Mouse (Mus musculus) left cerebral cortex, adult 18-20 months (tissue): ENCODE measurements around the gene Ugt1a6a. TPM values are rescaled to one million over a fixed set of nuclear protein-coding genes. Genes with fewer than 3 reads are reported as not detected.
"Not testable (repeated sequence)": the region's sequence is repeated elsewhere in the genome, so short reads cannot be mapped to it uniquely, and the experiment has no call there.

Source experiments
- DNase-seq, 2 experiments: peaks; one replicate each; pipeline ENCODE4 v3.0.0; 2021 to 2022; ENCODE audit warnings: low spot score in 2 of 2, mixed read lengths in 1 of 2
- long read RNA-seq, 2 experiments: library from polyadenylated mRNA; stranded (forward); transcript quantifications; one replicate each; pipeline ENCODE4 v2.0.0; 2021
- total RNA-seq, 2 experiments: library from RNA; stranded (reverse); gene quantifications; 2 replicates each; pipeline ENCODE4 v1.2.3; 2021

Ugt1a6a gene
- total RNA-seq: 1 to 10 TPM; 1.4 to 2.1 TPM
- long read RNA-seq, experiment 1, partial matches to known transcripts: 0 of 2 reads
- long read RNA-seq, experiment 1, other reads (novel, unspliced or antisense): 0 of 2 reads
- long read RNA-seq, experiment 2, partial matches to known transcripts: 0 of 3 reads
- long read RNA-seq, experiment 2, other reads (novel, unspliced or antisense): 0 of 3 reads

DNA sequence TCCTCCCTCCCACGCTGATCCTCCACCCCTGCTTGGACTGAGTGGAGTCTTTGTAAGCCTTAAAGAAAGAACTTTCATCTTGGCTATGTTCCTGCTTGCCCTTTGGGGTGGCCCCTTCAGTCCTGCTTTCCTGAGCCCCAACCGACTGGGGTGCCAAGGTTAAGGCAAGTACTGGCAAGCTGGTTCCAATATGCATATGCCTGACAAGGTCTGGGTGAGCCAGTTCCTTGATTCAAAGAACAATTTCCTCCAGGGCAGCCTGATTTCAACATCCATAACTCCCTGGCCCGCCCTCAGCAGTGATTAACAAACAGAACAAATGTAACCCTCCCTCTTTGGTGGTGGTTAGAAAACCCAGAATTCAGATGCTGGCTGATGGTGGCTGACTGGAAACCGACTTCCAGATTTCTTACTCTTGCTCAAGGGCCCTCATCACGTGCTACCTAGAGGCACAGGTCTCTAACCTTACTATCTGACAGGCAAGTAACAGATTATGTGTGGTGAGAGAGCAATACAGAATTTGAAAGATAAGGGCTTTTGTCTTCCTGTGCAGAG lies at the start of gene Ugt1a6a:
Gene Ugt1a6a, plus strand, starts transcription at position 353 of the 555 bp plus-strand sequence.
- DNase-seq: not testable (repeated sequence)

DNA sequence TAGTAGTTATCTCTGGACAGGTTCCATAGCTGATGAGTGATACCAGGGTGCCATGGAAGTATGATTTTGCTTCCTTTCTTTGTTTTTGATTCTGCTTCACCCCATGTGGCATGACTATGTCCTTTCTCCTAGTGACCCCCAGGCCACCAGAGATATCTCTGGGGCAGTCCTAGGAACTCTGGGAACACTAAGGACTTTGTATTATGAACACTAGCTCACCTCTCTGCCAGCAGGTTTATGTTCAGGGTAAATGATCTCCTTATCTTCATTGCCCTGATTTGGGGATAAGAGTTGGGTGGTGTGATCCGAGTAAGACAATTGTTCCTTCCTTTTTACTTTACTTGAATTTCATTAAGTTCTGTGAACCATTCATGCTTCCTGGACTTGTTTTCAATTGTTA lies 48.5 kb upstream of the Ugt1a6a start:
- DNase-seq: no peak

DNA sequence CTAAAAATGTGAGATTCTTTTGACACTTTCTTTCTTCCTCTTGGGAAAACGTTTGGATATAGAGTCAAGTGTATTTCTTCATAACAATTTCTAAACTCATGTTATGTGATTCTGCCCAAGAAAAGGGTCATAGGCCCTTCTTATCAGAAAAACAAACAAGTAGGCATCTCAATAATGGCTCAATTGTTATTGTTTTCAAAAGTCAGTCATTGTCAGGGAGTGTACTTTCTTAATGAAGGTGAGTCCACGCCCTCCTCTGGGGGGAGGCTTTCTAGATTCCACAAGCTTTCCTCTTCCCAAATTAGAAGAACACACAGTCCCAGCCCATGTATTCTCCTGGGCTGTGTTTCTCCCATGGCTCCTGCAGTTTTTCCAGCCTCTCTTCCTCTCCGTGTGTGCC lies 47.1 kb upstream of the Ugt1a6a start, which contains the start of gene Ugt1a8:
Gene Ugt1a8, plus strand, starts transcription at position 301 of the 400 bp plus-strand sequence.
- no peak for DNase-seq

DNA sequence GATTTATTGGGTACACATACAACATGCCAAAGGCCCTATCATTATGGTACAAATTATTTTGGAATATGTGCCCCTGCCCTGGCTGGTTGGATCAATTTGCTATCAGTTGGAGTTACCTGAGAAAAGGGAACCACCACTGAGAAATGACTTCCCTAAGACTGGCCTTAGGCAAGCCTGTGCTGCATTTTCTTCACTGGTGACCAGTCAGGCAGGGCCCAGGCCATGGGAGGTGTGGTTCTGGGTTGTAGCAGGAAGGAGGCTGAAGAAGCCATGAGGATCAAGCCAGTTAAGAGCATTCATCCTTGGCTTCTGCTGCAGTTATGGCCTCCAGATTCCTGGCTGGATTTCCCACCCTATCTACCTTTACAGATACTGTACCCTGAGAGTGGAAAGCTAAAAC lies 42.3 kb upstream of the Ugt1a6a start:
- no peak for DNase-seq

GRCm38 (mm10) chr1:88094270-88094676 lies 40.3 kb upstream of the Ugt1a6a start:
- DNase-seq: not testable (repeated sequence)

- no peak for DNase-seq
These were observed 39.6 kb upstream of the Ugt1a6a start, which contains the start of gene Ugt1a7c for GRCm38 (mm10) chr1:88094941-88095492. Ugt1a7c (plus strand) TSS chr1:88095062.

DNA sequence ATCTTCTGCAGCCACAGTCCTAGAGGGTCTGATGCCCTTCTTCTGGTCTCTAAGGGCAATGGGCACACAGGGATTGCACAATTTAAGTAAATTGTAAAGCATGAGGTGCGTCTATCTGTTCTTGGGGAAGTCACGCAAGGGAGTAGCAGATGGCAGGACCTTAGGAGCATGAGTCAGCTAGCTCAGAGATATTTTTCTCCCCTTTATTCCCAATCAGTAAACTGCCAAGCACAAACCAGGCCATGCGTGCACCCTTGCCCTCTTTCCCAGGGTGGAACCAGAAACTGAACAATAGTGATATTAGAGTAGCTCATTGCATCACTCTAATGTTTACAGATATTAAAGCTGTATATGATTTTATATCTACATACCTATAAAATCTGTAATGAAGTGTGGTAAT lies 36.1 kb upstream of the Ugt1a6a start:
- not testable (repeated sequence) for DNase-seq

GRCm38 (mm10) chr1:88099691-88100090 lies 34.9 kb upstream of the Ugt1a6a start:
- DNase-seq: not testable (repeated sequence)

- not testable (repeated sequence) for DNase-seq
These were observed 31.6 kb upstream of the Ugt1a6a start, which contains the start of gene Ugt1a6b for GRCm38 (mm10) chr1:88103019-88103418. Ugt1a6b (plus strand) TSS chr1:88103252.

- not testable (repeated sequence) for DNase-seq
These were observed 30.7 kb upstream of the Ugt1a6a start for GRCm38 (mm10) chr1:88103697-88104468.

- no peak for DNase-seq
These were observed 29.8 kb upstream of the Ugt1a6a start for GRCm38 (mm10) chr1:88104667-88105430.

DNA sequence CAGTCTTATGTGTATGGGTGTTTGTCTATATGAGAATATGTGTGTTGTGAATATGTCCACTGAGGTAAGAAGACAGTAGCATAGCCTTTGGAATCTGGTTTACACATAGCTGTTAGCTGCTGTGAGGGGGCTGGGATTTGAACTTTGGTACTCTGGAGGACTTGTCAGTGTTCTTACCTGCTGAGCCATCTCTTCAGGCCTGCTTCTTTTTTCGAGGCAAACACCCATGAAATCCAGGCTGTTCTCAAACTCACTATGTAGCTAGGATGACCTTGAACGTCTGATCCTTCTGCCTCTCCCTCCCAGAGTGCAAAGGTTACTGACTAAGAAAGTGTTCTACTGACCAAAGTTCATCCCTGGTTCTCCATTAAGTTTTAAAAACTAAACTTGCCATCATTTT lies 29.0 kb upstream of the Ugt1a6a start:
- DNase-seq: no peak

DNA sequence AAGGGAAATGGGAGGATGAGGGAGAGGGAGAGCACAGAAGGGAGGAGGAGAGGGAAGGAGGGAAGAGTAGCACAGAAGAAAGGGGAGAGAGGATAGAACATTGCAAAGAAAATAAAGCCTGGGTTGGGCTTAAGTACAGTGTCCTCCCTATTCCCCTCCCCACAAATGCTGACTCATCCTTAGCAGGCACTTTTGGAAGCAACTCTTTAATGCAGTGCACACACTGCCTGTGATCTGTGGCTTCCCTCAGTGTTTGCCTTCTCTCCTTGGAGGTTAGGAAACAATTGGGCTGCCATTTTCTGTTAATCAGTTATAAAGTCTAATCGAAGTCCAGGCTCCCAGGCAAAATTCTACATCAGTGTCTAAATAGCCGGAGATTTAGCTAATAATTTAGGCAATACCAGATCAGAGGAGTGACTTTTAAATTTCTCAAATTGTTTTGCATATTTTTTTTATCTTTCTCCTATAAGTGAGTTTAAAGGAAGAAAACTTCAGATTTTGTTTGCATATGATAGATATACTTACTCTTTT lies 25.5 kb upstream of the Ugt1a6a start:
- not testable (repeated sequence) for DNase-seq

GRCm38 (mm10) chr1:88109604-88110003 lies 25.0 kb upstream of the Ugt1a6a start:
- not testable (repeated sequence) for DNase-seq

GRCm38 (mm10) chr1:88112769-88113168 lies 21.8 kb upstream of the Ugt1a6a start:
- not testable (repeated sequence) for DNase-seq

DNA sequence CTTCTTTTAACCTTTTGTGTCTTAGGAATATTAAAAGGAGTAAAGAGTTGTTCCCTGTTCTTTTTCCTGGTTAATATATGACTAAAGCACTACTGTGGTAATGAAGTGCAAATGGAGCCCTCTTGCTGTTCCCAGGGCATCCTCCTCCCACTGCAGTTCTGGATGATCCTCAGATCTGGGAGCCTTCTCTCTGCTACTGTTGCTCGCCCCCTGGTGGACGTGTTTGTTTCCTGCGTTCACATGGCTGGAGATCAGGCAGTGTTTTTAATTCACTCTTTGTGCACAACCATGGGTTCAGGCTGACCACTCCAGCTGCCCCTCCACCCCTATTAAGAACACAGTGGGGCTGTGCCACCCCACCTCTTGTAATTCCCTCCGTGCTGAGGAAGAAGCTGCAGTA lies 14.1 kb upstream of the Ugt1a6a start:
- not testable (repeated sequence) for DNase-seq

- DNase-seq: not testable (repeated sequence)
These were observed 13.1 kb upstream of the Ugt1a6a start for GRCm38 (mm10) chr1:88121521-88121920.

DNA sequence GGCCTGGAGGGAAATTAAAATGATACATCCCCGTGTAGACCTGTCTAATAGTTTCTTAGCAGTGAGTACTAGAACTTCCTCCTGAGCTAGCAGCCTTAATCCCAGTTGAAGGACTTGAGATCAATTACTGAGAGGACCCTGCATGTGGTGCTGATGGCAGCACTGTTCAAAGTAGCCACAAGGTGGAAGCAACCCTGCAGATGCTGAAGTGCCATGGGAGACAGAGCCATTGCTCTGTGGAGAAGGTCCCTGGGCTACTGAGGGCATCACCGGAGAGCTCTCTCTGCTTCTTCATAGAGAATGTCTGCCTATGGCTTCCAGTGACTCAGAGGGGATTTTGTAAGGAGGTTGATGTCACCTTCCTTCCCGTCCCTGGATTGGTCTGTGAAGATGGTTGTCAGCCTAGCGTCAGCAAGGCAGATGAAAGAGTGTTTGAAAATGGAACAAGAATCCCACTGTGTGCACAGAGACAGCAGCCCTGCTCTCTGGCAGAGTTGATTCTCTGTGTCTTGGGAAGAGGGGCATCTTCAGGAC lies 8.7 kb upstream of the Ugt1a6a start:
- DNase-seq: not testable (repeated sequence)

DNA sequence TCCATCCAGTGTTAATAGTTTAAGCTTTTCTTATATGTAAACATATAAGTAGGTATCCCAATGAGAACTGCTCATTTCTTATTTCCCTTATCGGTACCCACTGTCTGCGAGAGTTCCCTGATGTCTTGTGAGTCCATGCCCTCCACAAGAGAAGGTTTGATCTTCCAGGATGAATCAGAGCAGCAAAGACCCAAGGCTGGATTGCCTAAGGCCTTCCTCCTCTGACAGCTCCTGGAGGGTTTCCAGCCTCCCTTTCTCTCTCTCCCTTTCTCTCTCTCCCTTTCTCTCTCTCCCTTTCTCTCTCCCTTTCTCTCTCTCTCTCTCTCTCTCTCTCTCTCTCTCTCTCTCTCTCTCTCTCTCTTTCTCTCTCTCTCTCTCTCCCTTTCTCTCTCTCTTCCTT lies 5.5 kb upstream of the Ugt1a6a start:
- DNase-seq: not testable (repeated sequence)

DNA sequence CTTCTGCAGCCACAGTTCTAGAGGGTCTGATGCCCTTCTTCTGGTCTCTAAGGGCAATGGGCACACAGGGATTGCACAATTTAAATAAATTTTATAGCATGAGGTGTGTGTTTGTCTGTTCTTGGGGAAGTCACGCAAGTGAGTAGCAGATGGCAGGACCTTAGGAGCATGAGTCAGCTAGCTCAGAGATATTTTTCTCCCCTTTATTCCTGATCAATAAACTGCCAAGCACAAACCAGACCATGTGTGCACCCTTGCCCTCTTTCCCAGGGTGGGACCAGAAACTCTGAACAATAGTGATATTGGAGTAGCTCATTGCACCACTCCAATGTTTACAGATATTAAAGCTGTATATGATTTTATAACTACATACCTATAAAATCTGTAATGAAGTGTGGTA lies 4.4 kb upstream of the Ugt1a6a start:
- not testable (repeated sequence) for DNase-seq
